Mouse (Mus musculus) retina, postnatal 1 day (tissue): ENCODE data around the gene Fam129a.
"Not testable (repeated sequence)": the region's sequence is repeated elsewhere in the genome, so short reads cannot be mapped to it uniquely, and the experiment has no call there.

Experiments used
- DNase-seq: peaks from one replicate; pipeline ENCODE4 v3.0.0-alpha.2; 2012

The Fam129a gene

DNA sequence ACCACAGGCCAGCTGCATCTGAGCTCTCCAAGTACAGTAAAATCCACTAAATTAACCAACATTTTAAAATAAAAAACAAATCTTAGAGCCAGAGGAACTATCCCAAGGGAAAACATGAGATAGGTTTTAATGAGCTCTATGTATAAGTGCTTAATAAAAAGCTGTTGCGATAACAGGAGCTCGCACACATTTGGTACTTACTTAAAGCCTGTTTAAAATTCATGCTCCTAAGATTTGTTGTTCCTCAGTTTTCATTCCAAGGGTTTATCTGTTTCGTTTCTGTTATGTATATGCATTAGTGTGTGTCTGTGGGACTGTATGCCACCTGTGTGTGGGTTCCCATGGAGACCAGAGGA is 135.4 kb downstream of the Fam129a start:
- DNase-seq = no peak

DNA sequence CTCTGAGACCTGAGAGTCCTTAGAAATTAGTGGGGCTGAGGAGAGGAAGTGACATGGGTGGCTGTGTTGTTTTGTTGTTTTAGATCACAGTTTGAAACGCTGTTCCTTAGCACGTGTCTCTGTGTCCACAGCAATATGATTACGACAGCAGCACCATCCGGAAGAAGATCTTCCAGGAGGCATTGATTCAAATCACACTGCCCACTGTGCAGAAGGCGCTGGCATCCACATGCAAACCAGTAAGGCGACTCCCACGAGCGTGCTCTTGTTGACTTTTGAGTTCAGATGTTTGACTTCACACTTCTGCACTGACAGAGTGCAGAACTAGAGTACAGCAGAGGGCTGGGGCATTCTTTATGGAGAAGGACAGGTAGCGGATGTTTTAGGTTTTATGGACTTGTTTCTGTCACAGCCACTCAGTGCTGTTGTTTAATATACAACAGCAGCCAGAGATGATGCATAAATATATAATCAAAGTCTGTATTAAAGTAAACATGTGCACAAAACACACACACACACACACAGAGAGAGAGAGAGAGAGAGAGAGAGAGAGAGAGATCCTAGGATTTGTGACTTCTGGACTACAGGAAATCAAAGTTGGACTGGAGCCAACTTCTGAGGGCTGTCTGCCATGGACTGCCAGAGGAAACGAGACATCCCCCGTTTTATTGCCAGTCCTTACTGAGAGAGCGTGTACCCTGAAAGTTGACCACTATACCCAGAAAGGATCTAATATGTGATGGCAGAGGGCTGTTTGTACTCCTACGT is 138.2 kb downstream of the Fam129a start:
- peak; percentile 23 for DNase-seq

DNA sequence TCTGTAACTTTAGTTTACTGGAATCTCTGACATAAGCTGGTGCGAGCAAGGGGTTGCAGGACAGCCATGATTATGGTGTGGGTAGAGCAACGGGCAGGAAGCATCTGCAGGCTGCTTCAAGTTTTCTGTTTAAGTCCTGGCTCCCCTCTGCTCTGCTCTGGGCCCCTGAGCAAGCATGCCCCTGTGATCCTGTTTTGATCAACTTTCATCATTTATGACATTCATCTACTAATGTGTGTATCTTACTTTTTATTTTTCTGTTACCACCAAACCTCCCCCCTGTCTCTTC is 138.7 kb downstream of the Fam129a start:
- DNase-seq = no peak

DNA sequence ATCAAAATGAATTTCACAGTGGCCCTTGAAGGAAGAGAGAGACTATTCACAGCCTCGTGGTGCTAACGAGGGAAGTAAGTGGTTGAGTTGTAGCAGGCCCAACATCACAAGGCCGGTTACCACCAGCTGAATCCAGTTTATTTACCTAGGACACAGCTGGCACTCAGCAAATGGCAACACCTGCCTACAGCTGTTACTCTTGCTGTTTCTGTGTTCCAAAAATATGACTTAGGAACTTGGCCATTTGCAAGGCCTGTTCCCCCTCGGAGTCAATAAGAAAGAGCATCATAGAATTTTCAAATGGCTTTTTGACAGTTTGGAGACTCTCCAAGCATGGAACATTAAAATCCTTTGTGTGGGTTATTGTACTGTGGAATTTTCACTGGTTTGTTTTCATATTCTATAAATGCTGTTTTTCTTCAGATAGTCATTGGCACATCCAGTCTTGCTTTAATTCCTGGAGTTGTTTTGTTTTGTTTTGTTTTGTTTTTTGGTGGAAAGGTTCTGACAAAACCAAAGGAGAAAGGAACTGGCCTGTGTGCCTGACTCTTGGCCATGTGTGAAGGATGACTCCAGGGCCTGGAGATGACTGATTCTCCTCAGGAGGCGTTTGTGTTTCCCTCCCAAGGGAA is 139.6 kb downstream of the Fam129a start:
- no peak for DNase-seq

DNA sequence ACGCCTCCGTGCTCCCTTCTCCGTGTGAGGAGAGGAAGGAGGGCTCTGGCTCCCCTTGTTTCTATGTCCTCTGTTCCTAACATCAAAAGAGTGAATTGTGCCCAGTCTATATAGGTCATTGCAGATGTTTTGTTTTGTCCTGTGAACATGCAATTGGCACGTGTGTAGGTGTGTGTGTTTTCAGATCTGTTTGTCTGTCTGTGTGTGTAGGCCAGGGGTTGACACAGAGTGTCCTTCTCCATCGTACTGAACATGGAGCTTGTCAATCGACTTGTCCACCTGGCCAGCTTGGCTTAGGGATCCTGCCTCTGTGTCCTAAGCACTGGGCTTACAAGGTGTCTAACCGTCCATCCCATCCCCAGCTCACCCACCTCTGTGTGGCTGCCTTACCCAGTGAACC is 140.1 kb downstream of the Fam129a start:
- no peak for DNase-seq

DNA sequence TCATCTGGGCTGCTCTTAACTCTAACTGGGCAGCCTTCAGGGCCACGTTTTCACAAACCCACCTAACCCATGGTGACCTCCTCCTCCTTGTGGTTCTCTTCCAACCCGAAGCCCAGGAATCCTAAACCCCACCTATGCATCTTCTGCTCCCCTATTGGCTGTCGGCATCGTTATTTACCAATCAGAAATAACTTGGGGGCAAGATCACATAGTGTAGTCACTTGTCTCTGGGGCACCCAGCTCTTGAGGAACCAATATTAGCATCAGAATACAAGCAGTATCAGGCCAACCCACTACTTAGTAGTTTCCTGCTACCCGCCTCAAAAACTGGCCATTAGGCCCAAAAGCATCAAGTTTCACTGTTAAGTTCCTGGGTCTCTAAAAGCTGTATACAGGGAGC is 141.7 kb downstream of the Fam129a start:
- no peak for DNase-seq

DNA sequence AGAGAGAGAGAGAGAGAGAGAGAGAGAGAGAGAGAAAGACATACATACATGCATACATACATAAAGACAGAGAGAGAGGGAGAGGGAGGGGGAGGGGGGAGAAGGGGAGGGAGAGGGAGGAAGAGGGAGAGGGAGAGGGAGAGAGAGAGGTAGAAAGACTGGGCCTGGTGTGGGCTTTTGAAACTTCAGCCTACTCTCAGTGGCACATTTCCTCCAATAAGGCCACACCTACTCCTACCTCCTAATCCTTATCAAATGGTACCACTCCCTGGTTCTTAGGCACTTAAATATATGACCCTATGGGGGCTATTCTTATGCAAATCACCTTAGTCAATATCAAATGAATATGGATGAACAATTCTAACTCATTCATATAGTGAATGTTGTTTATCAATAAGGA is 142.6 kb downstream of the Fam129a start:
- no peak for DNase-seq

DNA sequence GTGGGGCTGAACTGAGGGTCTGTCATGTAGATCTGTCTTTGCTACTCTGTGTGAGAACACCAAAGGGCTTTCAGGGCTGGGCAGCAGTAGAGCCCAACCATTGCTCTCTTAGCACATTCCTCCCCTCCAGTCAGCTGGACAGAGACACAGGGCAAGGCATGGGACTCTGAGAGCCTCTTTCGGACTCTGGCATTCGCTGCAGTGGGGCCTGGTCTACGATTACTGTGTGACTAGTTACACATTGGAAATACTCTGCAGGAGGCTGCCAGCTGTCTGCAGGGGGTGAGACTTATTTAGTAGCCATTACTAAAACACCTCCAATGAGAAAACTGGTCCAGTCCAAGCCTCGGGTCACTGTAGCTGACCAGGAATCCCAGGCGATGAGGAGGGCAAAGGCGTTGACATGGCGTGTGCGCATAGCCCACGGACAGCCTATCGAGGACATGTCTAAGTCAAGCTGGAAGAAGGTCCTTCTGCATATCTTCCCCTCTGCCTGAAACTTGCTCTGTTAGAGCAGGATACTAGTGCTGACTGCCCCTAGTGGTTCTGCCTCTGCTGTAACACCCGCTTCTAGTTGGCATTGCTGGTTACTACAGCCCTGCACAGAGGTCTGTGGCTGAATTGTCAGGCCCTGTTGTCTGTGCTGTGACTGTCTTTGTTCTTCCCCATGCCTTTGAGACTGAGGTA is 145.2 kb downstream of the Fam129a start:
- DNase-seq = peak; percentile 10

DNA sequence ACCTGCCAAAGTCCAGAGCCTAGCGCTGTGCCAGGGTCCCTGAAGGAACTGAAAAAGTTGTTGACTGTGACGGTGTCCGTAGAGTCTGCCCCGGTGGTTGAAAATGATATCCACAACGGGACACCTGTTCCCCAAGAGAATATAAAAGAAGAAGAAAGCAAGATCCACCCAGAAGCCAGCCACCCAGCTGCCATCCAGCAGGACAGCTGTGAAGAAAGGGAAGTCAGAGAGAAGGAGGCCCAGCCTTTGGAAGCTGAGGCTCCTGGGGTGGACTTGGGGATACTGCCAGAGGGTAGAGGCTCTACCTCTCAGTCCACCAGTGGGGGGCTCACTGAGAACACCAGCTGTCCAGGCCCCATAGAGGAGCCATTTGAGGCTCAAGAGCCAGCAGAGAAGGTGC is 146.6 kb downstream of the Fam129a start:
- DNase-seq = no peak

DNA sequence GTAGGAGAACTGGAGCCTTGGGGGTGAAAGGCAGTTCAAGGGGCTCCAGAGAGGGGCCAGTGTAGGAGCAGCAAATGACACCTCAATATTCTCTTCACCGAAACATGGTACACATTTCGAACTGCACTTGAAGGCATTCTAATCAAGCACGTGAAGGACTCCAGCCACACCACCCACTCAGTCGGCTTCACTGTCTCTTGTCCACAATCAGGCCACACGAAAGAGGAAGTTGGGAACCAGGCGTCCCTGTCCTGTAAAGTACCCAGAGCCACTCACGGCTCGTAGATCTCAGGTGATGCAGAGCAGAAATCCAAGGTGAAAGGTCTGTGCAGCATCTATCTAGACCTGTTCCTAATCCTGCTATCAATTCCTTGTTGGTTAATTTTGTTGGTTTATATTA is 147.6 kb downstream of the Fam129a start:
- no peak for DNase-seq

DNA sequence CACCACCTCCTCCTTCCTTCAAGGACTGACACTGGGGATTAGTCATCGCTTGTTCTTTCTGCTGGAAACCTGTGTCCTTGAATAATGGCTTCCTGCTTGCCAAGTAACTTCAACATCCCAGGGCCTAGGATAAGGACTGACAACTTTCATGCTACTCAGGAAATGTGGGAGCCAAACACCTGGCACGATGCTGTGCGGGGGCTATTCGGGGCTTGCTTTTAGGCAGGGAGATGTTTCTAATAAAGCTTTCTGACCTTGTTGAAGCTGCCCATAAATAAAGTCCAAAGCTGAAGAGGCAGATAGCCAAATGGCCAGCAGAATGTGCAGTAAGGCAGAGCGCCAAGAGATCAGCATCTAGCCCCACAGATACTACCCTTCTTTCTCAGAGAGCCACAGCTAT is 148.9 kb downstream of the Fam129a start:
- DNase-seq = no peak

DNA sequence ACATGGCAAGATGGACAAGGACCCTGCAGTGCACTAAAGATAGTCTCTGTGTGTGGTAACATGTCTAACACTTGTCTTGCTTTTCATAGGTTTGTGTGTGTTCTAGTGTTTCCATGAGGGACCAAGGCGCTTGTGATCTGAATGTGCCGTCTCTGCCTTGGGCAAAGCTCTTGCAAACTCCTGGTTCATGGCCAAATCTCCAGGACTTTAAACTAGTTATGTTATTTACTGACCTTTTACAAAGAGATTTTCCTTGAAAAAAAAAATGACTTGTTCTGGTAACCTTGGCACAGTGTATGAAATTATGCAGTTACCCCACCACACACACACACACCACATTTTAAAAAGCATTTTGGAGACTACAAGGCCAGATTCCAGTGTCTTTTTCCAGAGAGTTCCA is 149.6 kb downstream of the Fam129a start:
- DNase-seq = no peak

DNA sequence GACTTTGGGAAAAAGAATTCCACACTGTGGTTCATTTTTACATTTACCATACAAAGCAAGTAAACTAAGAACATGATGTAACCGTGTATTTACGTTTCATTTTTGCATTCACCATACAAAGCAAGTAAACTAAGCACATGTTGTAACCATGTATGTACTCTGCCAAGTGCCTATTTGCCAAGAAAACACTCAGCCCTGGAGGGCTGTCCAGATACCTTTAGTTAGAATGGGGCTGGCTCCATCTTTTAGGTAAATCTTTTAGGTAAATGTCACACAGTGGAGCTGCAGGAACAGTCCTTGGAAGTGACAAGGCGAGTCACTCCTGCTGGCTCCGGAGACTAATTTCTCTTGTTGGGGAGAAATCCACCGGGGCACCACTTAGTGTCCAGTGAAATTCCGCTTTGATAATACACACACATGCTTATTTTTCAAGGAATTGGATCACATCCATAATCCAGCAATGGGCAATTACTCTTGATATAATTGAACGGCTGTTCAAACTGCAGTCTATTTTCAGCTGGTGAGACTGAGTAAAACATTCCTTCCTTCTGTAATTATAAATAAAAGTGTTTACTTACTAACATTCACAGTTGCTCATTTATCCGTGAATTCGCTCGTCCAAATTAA is 150.5 kb downstream of the Fam129a start:
- DNase-seq = no peak

DNA sequence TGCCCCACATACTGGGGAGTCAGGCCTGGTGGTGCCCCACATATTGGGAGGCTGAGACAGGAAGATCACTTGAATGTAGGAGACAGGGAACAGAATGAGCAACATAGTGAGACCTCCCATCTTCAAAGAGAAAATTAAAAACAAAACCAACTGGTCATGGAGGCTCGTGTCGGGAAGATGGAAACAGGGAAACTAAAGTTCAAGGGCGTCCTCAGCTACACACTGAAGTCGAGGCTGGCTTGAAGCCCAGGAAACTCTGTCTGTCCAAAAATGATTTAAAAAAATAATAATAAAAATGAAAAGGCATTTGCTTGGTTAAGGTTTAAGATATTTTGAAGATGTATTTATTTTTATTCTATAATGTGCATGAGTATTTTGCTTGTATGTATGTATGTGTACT is 152.8 kb downstream of the Fam129a start:
- DNase-seq = no peak

DNA sequence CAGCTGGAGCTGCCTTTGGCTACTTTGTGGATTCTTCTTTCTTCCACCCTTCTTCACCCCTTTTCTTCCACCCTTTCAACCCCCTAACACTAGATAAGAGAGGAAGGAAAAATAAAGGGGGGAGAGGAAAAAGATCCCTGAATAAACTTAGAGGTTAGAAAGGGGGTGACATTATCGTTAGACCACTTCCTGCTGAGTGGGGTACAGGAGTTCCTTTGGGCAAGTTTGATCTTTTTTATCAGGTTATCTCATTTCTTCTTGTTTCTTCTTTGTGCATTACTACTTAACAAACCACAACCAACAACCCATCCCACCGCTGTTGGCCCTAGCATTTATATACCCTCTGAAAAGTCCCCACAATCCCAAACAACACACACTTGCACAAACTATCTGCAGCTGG is 154.6 kb downstream of the Fam129a start:
- DNase-seq = no peak

DNA sequence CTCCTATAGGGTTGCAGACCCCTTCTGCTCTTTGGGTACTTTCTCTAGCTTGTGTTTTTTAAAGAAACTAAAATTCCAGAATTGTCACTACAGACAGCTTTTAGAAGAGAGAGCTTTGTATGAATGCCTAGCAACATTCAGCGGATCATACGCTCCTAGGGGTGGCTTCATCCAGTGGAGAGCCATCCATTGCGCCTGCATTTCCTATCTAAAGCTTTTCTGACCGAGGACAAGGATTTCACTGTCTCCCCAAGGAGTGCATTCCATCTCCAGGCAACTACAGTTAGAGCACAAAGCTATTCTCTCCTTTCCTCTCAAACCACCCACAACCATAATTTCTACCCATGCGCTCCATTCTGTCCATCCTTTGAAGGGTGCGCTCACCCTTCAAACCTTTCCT is 155.4 kb downstream of the Fam129a start:
- DNase-seq = no peak

DNA sequence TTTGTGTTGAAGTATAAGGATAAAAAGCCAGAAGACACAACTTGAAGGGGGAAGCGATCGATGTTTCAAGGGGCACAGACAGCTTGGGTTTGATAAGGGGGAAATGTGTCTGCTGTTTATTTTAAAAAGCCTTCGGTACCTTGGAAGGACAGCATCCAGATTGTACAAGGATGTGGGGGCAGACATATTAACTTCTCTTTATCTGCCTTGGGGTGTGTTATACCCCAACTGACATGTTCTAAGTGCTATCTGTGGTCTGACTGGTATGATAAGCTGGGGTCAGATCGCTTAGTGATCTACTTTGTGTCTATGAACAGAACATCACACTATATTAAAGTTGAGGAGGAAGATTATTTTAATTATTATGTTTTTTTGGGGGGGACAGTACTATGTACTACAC is 157.2 kb downstream of the Fam129a start:
- DNase-seq = no peak

DNA sequence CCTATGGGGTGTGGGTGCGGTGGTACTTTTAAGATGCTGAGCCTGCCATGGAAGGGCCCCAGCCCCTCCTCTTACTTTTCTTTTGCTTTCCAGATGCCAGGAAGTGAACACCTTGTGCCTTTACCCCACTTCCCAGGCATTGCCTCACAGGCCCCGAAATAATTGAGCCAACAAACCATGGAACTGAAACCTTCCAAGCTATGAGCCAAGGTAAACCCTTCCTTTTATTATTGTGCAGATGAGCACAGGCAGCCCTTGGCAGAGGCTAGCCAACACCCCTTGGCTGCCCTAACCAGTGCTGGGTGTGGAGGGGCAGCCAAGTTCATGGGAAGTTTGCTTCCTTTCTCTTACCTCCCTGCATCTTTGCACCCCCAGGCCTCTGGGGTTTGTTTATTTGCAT is 166.2 kb downstream of the Fam129a start:
- DNase-seq = no peak

DNA sequence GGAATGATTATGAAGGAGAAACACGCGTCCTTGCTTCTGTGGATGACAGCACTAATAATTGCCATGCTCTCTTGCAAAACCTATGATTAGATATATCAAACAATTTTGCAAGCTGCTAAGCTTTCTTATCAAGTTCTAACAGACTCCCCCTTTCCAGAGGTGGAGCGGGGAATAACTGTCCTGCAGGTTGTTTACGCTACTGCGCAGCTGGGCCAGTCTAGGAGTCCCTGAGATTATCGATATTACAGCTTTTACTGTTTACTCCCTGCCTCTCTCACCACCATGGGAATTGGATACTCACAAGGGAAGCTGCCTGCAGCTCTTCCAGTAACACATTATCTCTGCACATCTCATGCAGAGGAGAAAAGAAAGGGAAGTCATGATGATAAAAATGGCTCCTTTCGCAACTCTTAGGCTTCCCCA is 170.2 kb downstream of the Fam129a start:
- DNase-seq = no peak

DNA sequence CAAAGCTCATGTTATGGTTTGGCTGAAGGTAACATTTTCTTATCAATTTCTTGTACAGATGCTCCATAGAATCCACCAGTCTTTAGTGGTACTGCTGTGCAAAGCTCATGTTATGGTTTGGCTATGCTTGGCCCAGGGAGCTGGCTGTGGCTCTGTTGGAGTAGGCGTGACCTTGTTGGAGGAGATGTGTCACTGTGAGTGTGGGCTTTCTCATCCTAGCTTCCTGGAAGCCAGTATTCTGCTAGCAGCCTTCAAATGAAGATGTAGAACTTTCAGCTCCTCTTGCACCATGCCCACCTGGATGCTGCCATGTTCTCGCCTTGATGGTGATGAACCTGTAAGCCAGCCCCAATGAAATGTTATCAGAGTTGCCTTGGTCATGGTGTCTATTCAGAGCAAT is 178.9 kb downstream of the Fam129a start:
- not testable (repeated sequence) for DNase-seq

DNA sequence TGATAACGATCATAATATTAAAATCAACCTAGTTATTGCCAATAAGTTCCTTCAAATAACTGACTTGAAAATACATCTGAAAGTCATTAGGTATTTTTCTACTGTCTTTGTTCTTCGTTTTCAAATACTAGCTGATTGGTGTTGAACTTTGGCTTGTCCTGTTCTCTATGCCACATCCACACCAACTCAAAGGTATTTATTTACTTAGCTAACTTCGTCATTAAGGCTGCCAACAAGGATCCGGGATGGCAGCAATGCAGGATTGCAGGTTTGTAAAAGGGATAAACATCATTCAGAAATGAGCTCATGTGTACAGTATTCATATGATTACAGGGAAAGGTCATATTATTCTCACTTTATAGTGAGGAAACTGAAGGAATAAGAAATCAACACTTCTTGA is 182.0 kb downstream of the Fam129a start:
- DNase-seq = no peak

DNA sequence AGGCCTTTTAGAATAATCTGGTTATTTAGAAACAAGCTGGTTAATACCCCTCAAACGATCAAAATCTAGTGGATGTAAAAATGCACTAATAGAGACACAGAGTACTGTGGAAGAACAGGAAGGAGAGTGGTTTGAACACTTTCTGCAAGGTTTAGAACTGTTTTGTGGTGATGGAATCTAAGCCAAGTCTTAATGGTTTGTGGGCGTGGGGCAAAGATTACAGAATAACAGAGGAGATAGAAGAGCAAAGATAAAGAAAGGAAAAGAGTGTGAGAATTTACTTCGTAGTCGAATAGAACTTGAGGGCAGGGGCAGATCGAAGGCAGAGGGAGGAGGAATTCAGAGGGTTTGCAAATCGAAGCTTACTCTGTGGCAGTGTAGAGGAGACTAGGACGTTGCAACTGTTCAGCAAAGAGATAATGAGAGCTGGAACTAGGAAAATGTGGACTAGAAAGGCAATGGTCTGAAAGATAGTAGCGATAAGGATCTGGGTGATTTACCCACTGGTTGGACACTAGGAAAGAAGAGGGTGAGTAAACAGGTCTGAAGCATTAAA is 182.5 kb downstream of the Fam129a start:
- no peak for DNase-seq

DNA sequence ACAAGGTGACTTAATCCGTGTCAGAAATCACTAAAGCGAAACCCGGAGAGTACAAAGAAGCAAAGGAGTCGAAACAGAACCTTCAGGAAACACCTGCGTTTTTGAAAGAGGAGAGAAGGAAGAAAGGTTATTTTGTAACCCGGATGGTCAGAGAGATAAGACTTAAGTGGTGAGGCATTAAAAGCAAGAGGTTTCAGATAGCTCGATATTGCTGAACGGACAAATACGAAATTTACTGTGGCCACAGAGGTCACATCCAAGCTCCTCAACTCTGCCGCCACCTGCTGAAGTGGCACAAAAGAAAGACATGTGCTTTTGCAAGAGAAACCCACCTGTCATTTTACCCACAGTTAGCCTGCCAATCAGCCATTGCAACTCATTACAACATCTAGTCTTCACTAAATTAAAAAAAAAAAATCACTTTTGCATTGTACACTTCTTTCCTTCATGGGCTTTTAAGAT is 183.1 kb downstream of the Fam129a start:
- DNase-seq = no peak
